In the genomic region with DNA sequence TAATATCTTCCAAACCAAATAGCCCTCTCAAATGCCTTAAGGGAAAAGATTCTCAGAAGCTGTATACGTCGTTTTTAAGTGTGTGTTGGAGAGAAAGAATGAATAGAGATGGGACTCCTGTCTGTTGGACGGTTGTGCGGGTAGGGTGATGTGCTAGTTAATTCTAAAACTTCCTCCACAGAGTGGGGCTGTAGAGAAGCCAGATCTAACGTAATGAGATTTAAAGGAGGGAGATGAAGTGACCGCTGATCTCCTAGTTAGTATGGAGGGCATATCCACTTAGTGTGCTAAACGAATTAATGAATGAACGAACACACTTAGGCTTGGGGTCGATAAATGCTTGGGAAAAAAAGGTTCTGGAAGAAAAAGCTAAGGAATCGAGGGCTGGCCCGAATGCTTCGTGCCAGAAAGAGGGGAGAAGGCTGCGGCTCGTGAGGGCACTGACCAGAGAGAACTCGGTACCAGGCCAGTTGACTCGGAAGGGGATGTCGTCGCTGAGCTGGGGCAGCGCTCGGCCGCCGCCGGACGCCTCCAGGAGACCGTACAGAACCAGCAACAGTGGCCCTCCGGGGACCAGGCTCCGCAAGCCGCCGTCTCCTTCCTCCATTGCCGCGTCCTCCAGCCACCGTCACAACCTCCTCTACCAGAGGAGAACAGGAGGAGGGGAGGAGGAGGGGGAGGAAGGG, we compare ENCODE assay signal across 8 mouse cellular contexts. TPM values are rescaled to one million over a fixed set of nuclear protein-coding genes. Genes with fewer than 3 reads are reported as not detected.
DNase-seq lines count a peak whose midpoint lies in the region; ATAC-seq and TF ChIP-seq lines count a peak whose summit lies in the region.

No protein-coding gene starts in this region.

- peak; percentile 65 for DNase-seq in MN1 (ENCODE audit: low spot score)
- DNase-seq in cerebellum, adult 2 months = peak; percentile 61 to 75
- peak; percentile 45 for DNase-seq in forebrain, postnatal 0 days
- peak; percentile 46 to 51 for DNase-seq in layer of hippocampus, postnatal 10 days (ENCODE audit: low spot score in 2 of 2)
- peak; percentile 42 for DNase-seq in lung, postnatal 10 days
- DNase-seq in ovary, postnatal 36 days (ENCODE audit: low spot score) = peak; percentile 53
- DNase-seq in urinary bladder, adult 2 months (ENCODE audit: low spot score) = peak; percentile 46

- no peaks in the 10 kb centered on the region for H3K4me1 ChIP-seq in cerebellum, adult 2 months (ENCODE audit: control insufficient read depth, insufficient read depth, low read length)
- H3K4me1 ChIP-seq in forebrain, postnatal 0 days (ENCODE audit: insufficient read depth) = no peaks in the 10 kb centered on the region; the same call in 1 of the 2 replicates

- H3K36me3 ChIP-seq in forebrain, postnatal 0 days (ENCODE audit: insufficient read depth) = peaks cover 9% of the 10 kb centered on the region; the same call in 1 of the 2 replicates

- no peak for TF ChIP-seq POLR2A in cerebellum, adult 2 months (IDR thresholded peaks at IDR 0.05; ENCODE audit: borderline replicate concordance, insufficient read depth, low read length)

- peak overlapping the region; percentile 88 for H3K4me3 ChIP-seq in cerebellum, adult 2 months (replicated peaks; ENCODE audit: insufficient read depth, low read depth, low read length)
- H3K4me3 ChIP-seq in forebrain, postnatal 0 days (ENCODE audit: low read depth, low read length) = peak overlapping the region; percentile 64

- H3K27ac ChIP-seq in cerebellum, adult 2 months (ENCODE audit: insufficient read depth, low read length) = peak overlapping the region; percentile 86
- H3K27ac ChIP-seq in forebrain, postnatal 0 days (ENCODE audit: low read depth, low read length) = peak overlapping the region; percentile 79

- H3K4me2 ChIP-seq in forebrain, postnatal 0 days (ENCODE audit: low read depth) = peak overlapping the region; percentile 72

- peak overlapping the region; percentile 78 for H3K9ac ChIP-seq in forebrain, postnatal 0 days

- peaks cover 9% of the 10 kb centered on the region; the same call in 1 of the 2 replicates for H3K9me3 ChIP-seq in forebrain, postnatal 0 days (ENCODE audit: low read length)

- under 1% methylated on average over 31 of the region's 32 CpGs for WGBS in cerebellum, adult 2 months
- WGBS in forebrain, postnatal 0 days = under 1% methylated on average over 28 of the region's 32 CpGs

- H3K27me3 ChIP-seq in cerebellum, adult 2 months (ENCODE audit: control insufficient read depth, insufficient read depth, low read length) = no peaks in the 10 kb centered on the region
- H3K27me3 ChIP-seq in forebrain, postnatal 0 days (ENCODE audit: insufficient read depth, low read length) = no peaks in the 10 kb centered on the region

- ATAC-seq in forebrain, postnatal 0 days = peak; percentile 79
- ATAC-seq in hematopoietic stem cell, adult 5-6 weeks (replicated peaks in 1 of 2; ENCODE audit: insufficient read depth in 1 of 2, low FRiP score in 2 of 2, low TSS enrichment in 1 of 2, low read depth in 1 of 2, poor library complexity in 2 of 2, severe bottlenecking in 2 of 2) = peak; percentile 58 to 63

- no peak for TF ChIP-seq CTCF in cerebellum, adult 2 months (IDR thresholded peaks at IDR 0.05; ENCODE audit: borderline replicate concordance, insufficient read depth, low read depth, low read length)
- no peak; the same call in 1 of the 2 replicates for TF ChIP-seq CTCF in forebrain, postnatal 0 days (IDR thresholded peaks at IDR 0.05; ENCODE audit: low read depth)

RNA-seq across cellular contexts. Expression of a gene that starts 0.5 kb away (rescaled TPM):
- polyA plus RNA-seq in cerebellum, adult 2 months (2012; rRNA removed) = 40.1 and 40.7 TPM in 2 replicates
- total RNA-seq in forebrain, postnatal 0 days (2014; rRNA removed) = 9.7 and 13.7 TPM in 2 replicates
- 8.6 and 9.1 TPM in 2 replicates for polyA plus RNA-seq in forebrain, postnatal 0 days (2015; fragmentation: Nextera tagmentation; extraction: Ambion mirVana)
- 17.3 and 32.5 TPM in 2 replicates for total RNA-seq in hematopoietic stem cell, adult 5-6 weeks (2017)
- total RNA-seq in layer of hippocampus, postnatal 10 days (2021) = 10 to 100 TPM; 54.0 to 56.0 TPM
- 32.4 and 34.9 TPM in 2 replicates for polyA plus RNA-seq in urinary bladder, adult 2 months (2012; rRNA removed)

RNA-seq across cellular contexts. Expression of a gene that starts 32.5 kb away (rescaled TPM):
- 10.9 and 11.2 TPM in 2 replicates for polyA plus RNA-seq in cerebellum, adult 2 months (2012; rRNA removed)
- 18.1 and 27.8 TPM in 2 replicates for total RNA-seq in forebrain, postnatal 0 days (2014; rRNA removed)
- 21.9 and 28.4 TPM in 2 replicates for polyA plus RNA-seq in forebrain, postnatal 0 days (2015; fragmentation: Nextera tagmentation; extraction: Ambion mirVana)
- 16.8 and 19.2 TPM in 2 replicates for total RNA-seq in hematopoietic stem cell, adult 5-6 weeks (2017)
- total RNA-seq in layer of hippocampus, postnatal 10 days (2021) = 10 to 100 TPM; 14.8 to 16.0 TPM
- 5.5 and 7.5 TPM in 2 replicates for polyA plus RNA-seq in urinary bladder, adult 2 months (2012; rRNA removed)

Comparison
In these comparisons a context has a peak if more than half of its experiments do, and no peak if none do; other contexts are left out.
1. Peak in every context shown above with its lines: DNase-seq, ATAC-seq, H3K4me3 ChIP-seq and H3K27ac ChIP-seq.